Mouse (Mus musculus): ENCODE results near the gene Fcna. TPM values are rescaled to one million over a fixed set of nuclear protein-coding genes. Genes with fewer than 3 reads are reported as not detected.

Fcna gene
- polyA plus RNA-seq, 1 experiment from 2014 or later: 3.6 TPM

DNA sequence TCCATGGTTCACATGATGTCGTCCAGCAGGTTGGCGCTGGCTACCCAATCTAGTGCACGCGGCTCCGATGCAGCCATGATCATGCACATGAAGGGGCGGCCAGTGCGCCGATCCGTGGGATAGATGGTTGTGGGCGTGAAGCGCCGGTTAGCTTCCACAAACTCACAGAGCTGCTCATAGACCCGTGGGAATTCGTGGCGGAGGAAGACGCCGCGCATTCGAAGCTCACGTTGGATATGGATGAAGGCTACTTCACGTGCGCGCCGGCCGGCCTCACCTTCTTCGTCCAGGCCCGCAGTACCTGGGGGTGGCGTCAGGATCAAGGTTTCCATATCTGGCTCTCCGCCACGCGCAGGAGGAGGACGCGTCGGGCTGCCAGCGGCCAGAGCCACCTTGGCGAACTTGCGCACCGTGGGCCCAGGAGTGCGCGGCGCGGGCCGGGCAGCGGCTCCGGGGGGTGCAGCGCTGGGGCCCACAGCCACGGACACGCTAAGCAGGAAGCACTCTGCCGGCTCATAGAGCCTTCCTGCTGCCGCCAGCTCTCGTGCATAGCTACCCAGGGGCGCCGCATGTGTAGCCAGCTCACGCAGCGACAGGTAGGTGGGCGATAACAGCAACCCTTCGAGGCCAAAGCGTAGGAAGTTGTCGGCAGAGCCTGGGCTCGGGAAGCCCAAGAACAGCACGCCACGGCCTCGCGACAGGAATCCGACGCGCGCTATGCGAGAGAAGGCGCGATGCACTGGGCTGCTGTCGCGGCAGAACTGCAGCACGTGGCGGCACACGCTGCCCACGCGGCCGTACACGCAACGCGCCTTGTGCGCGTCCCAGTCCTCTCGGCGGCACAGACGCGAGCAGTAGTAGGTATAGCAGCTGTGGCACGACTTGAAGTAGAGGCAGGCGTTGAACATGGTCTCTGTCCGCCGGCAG lies 50.6 kb downstream of the Fcna start:
- WGBS: 13% methylated on average over 92 of the region's 92 CpGs
- Histone ChIP-seq H3K4me2 (ENCODE audit: low read depth, low read length) (peak overlapping the region; percentile 42), H3K4me1 (ENCODE audit: control insufficient read depth, insufficient read depth, low read length) (peaks cover 50% of the 10 kb centered on the region), H3K27me3 (ENCODE audit: control insufficient read depth, insufficient read depth, low read length) (peaks cover 49% of the 10 kb centered on the region), H3K9ac (ENCODE audit: low read length) (no peak overlapping the region), H3K4me3 (ENCODE audit: low read length) (peak overlapping the region; percentile 37), H3K27ac (ENCODE audit: low read length) (no peak overlapping the region), H3K9me3 (replicated peaks; ENCODE audit: control insufficient read depth, low read length) (no peaks in the 10 kb centered on the region), H3K36me3 (ENCODE audit: control insufficient read depth, insufficient read depth) (0 out of 2 replicates have a peak, but pooled peaks cover 3% of the 10 kb centered on the region)
- no peak for ATAC-seq (replicated peaks; ENCODE audit: extremely low read depth, insufficient read depth, low FRiP score)

GRCm38 (mm10) chr2:25576028-25576850 lies 51.6 kb downstream of the Fcna start:
- H3K9me3 ChIP-seq (replicated peaks; ENCODE audit: control insufficient read depth, low read length): no peaks in the 10 kb centered on the region
- peaks cover 49% of the 10 kb centered on the region for H3K27me3 ChIP-seq (ENCODE audit: control insufficient read depth, insufficient read depth, low read length)
- WGBS: 76% methylated on average over 16 of the region's 16 CpGs
- H3K4me3 ChIP-seq (ENCODE audit: low read length): no peak overlapping the region
- ATAC-seq (replicated peaks; ENCODE audit: extremely low read depth, insufficient read depth, low FRiP score): no peak
- H3K4me1 ChIP-seq (ENCODE audit: control insufficient read depth, insufficient read depth, low read length): peaks cover 42% of the 10 kb centered on the region
- H3K9ac ChIP-seq (ENCODE audit: low read length): no peak overlapping the region
- no peak overlapping the region for H3K4me2 ChIP-seq (ENCODE audit: low read depth, low read length)
- no peak overlapping the region for H3K27ac ChIP-seq (ENCODE audit: low read length)
- H3K36me3 ChIP-seq (ENCODE audit: control insufficient read depth, insufficient read depth): 0 out of 2 replicates have a peak, but pooled peaks cover 3% of the 10 kb centered on the region

DNA sequence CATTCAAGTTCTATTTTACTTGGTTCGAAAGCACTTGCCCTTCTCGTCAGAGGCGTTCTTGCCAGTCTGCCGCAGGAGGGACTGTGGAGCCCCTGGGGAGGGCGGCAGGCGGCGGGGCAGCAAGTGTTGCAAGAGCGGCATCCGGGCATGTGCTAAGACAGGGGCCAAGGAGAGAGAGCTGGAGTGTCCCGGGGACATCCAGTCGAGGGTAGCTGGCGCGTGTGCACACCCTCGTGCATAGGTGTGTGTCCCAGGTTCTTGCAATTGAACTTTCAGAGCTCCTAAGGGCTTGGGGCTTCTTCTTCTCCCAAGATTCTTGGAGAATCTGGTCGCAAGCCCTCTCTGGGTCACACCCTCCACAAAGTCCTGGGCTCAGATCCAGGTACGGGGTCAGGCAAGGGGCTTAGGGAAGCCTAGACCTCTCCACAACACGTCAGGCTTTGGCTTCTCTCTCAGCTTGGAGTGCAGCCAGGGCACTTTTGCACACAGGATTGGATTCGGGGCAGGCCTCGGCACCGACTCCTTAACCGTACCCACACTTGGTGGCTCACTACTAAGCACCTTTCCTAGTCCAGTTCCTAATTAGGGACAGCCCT lies 52.3 kb downstream of the Fcna start:
- Histone ChIP-seq H3K27me3 (ENCODE audit: control insufficient read depth, insufficient read depth, low read length) (peaks cover 45% of the 10 kb centered on the region), H3K4me1 (ENCODE audit: control insufficient read depth, insufficient read depth, low read length) (peaks cover 39% of the 10 kb centered on the region)
- ATAC-seq (replicated peaks; ENCODE audit: extremely low read depth, insufficient read depth, low FRiP score): 0 out of 2 replicates have a peak, but pooled peaks have one; percentile 4

More for the DNA sequence above, 52.3 kb downstream of the Fcna start:
- Histone ChIP-seq H3K9ac (ENCODE audit: low read length) (peak overlapping the region; percentile 73), H3K4me3 (ENCODE audit: low read length) (peak overlapping the region; percentile 60), H3K36me3 (ENCODE audit: control insufficient read depth, insufficient read depth) (0 out of 2 replicates have a peak, but pooled peaks cover 3% of the 10 kb centered on the region), H3K9me3 (replicated peaks; ENCODE audit: control insufficient read depth, low read length) (no peaks in the 10 kb centered on the region), H3K4me2 (ENCODE audit: low read depth, low read length) (peak overlapping the region; percentile 82), H3K27ac (ENCODE audit: low read length) (peak overlapping the region; percentile 91)
- WGBS: 7% methylated on average over 21 of the region's 21 CpGs

Other genes starting within 250 kb of the Fcna start
- gene Entpd2, start 232.2 kb downstream of the Fcna start, polyA plus RNA-seq (2015; fragmentation: Nextera tagmentation; extraction: Ambion mirVana): 3.4 and 4.0 TPM in 2 replicates
- 30.8 TPM in 2 replicates for gene Npdc1, start 228.7 kb downstream of the Fcna start, polyA plus RNA-seq (2015; fragmentation: Nextera tagmentation; extraction: Ambion mirVana)
- 0.35 and 0.46 TPM in 2 replicates for gene Fut7, start 204.8 kb downstream of the Fcna start, polyA plus RNA-seq (2015; fragmentation: Nextera tagmentation; extraction: Ambion mirVana)
- 5.4 and 5.8 TPM in 2 replicates for gene Abca2, start 199.3 kb downstream of the Fcna start, polyA plus RNA-seq (2015; fragmentation: Nextera tagmentation; extraction: Ambion mirVana)
- gene Clic3, start 171.2 kb downstream of the Fcna start, polyA plus RNA-seq (2015; fragmentation: Nextera tagmentation; extraction: Ambion mirVana): 8.0 and 17.9 TPM in 2 replicates
- gene Paxx, start 166.9 kb downstream of the Fcna start, polyA plus RNA-seq (2015; fragmentation: Nextera tagmentation; extraction: Ambion mirVana): 37.6 and 40.4 TPM in 2 replicates
- gene Ptgds, start 158.0 kb downstream of the Fcna start, polyA plus RNA-seq (2015; fragmentation: Nextera tagmentation; extraction: Ambion mirVana): 192 and 202 TPM in 2 replicates
- not detected in 2 replicates for gene Lcn12, start 134.1 kb downstream of the Fcna start, polyA plus RNA-seq (2015; fragmentation: Nextera tagmentation; extraction: Ambion mirVana)
- gene Fbxw5, start 127.3 kb downstream of the Fcna start, polyA plus RNA-seq (2015; fragmentation: Nextera tagmentation; extraction: Ambion mirVana): 92.1 and 97.8 TPM in 2 replicates
- 3.9 and 4.3 TPM in 2 replicates for gene C8g, start 126.3 kb downstream of the Fcna start, polyA plus RNA-seq (2015; fragmentation: Nextera tagmentation; extraction: Ambion mirVana)
- gene Traf2, start 81.1 kb downstream of the Fcna start, polyA plus RNA-seq (2015; fragmentation: Nextera tagmentation; extraction: Ambion mirVana): 27.0 and 27.3 TPM in 2 replicates
- 288 and 303 TPM in 2 replicates for gene Edf1, start 70.2 kb downstream of the Fcna start, polyA plus RNA-seq (2015; fragmentation: Nextera tagmentation; extraction: Ambion mirVana)
- 2.7 and 19.0 TPM in 2 replicates for gene Mamdc4, start 53.2 kb downstream of the Fcna start, polyA plus RNA-seq (2015; fragmentation: Nextera tagmentation; extraction: Ambion mirVana)
- gene Phpt1, start 52.8 kb downstream of the Fcna start, polyA plus RNA-seq (2015; fragmentation: Nextera tagmentation; extraction: Ambion mirVana): 180 and 190 TPM in 2 replicates
- 0.05 and 0.10 TPM in 2 replicates for gene Ajm1, start 46.3 kb downstream of the Fcna start, polyA plus RNA-seq (2015; fragmentation: Nextera tagmentation; extraction: Ambion mirVana)
- 42.7 and 48.9 TPM in 2 replicates for gene Rabl6, start 19.5 kb downstream of the Fcna start, polyA plus RNA-seq (2015; fragmentation: Nextera tagmentation; extraction: Ambion mirVana)
- gene Ccdc183, start 10.4 kb downstream of the Fcna start, polyA plus RNA-seq (2015; fragmentation: Nextera tagmentation; extraction: Ambion mirVana): 0.07 and 0.11 TPM in 2 replicates
- 20.0 and 25.6 TPM in 2 replicates for gene Tmem141, start 6.0 kb downstream of the Fcna start, polyA plus RNA-seq (2015; fragmentation: Nextera tagmentation; extraction: Ambion mirVana)
- not detected in 2 replicates for gene Lcn8, start 25.1 kb upstream of the Fcna start, polyA plus RNA-seq (2015; fragmentation: Nextera tagmentation; extraction: Ambion mirVana)
- not detected in 2 replicates for gene Lcn5, start 29.9 kb upstream of the Fcna start, polyA plus RNA-seq (2015; fragmentation: Nextera tagmentation; extraction: Ambion mirVana)
- not detected in 2 replicates for gene Lcn6, start 48.8 kb upstream of the Fcna start, polyA plus RNA-seq (2015; fragmentation: Nextera tagmentation; extraction: Ambion mirVana)
- gene Lcn10, start 54.7 kb upstream of the Fcna start, polyA plus RNA-seq (2015; fragmentation: Nextera tagmentation; extraction: Ambion mirVana): not detected in 2 replicates
- gene Obp2a, start 72.0 kb upstream of the Fcna start, polyA plus RNA-seq (2015; fragmentation: Nextera tagmentation; extraction: Ambion mirVana): not detected in 2 replicates
- 42.3 and 45.4 TPM in 2 replicates for gene Bmyc, start 78.7 kb upstream of the Fcna start, polyA plus RNA-seq (2015; fragmentation: Nextera tagmentation; extraction: Ambion mirVana)
- gene Obp2b, start 109.0 kb upstream of the Fcna start, polyA plus RNA-seq (2015; fragmentation: Nextera tagmentation; extraction: Ambion mirVana): not detected in 2 replicates
- gene Lcn3, start 137.5 kb upstream of the Fcna start, polyA plus RNA-seq (2015; fragmentation: Nextera tagmentation; extraction: Ambion mirVana): not detected in 2 replicates
- not detected in 2 replicates for gene Lcn11, start 149.0 kb upstream of the Fcna start, polyA plus RNA-seq (2015; fragmentation: Nextera tagmentation; extraction: Ambion mirVana)
- gene Gm13539, start 154.2 kb upstream of the Fcna start, polyA plus RNA-seq (2015; fragmentation: Nextera tagmentation; extraction: Ambion mirVana): 0.26 TPM in 1 of 2 replicates, not detected in the other
- gene Glt6d1, start 187.8 kb upstream of the Fcna start, polyA plus RNA-seq (2015; fragmentation: Nextera tagmentation; extraction: Ambion mirVana): not detected in 2 replicates
- gene Lcn9, start 195.1 kb upstream of the Fcna start, polyA plus RNA-seq (2015; fragmentation: Nextera tagmentation; extraction: Ambion mirVana): not detected in 2 replicates
- not detected in 2 replicates for gene Sohlh1, start 219.2 kb upstream of the Fcna start, polyA plus RNA-seq (2015; fragmentation: Nextera tagmentation; extraction: Ambion mirVana)
- gene Kcnt1, start 235.7 kb upstream of the Fcna start, polyA plus RNA-seq (2015; fragmentation: Nextera tagmentation; extraction: Ambion mirVana): 0.13 TPM in 1 of 2 replicates, not detected in the other

Data from heart, embryonic 16.5 days (tissue).